Mouse (Mus musculus): Measurements from ENCODE around the gene Jak3.

The Jak3 gene

GRCm38 (mm10) chr8:71660325-71661120 lies 15.6 kb upstream of the Jak3 start:
- CTCF ChIA-PET: interaction anchor here (0.7 to 1.6 kb wide), 5 partner anchors 32 to 165 kb away, joined by 3 to 7 read pairs (median 3); no protein-coding TSS in a partner anchor

- CTCF ChIA-PET: no interaction called here
These were observed 10.6 kb upstream of the Jak3 start for GRCm38 (mm10) chr8:71665331-71666130.

GRCm38 (mm10) chr8:71666855-71667254 lies 9.2 kb upstream of the Jak3 start:
- CTCF ChIA-PET: no interaction called here

- CTCF ChIA-PET: no interaction called here
These were observed 8.8 kb upstream of the Jak3 start for GRCm38 (mm10) chr8:71667256-71667655.

GRCm38 (mm10) chr8:71668220-71668975 lies 7.7 kb upstream of the Jak3 start:
- CTCF ChIA-PET: no interaction called here

GRCm38 (mm10) chr8:71670198-71670597 lies 5.9 kb upstream of the Jak3 start:
- CTCF ChIA-PET: interaction anchor here (1.0 kb wide), 1 partner anchor 77 kb away, joined by 6 read pairs; no protein-coding TSS in a partner anchor

- CTCF ChIA-PET: interaction anchor here (0.8 to 1.0 kb wide), 2 partner anchors 74 to 78 kb away, joined by 3 to 6 read pairs; no protein-coding TSS in a partner anchor
These were observed 5.2 kb upstream of the Jak3 start for GRCm38 (mm10) chr8:71670621-71671548.

- CTCF ChIA-PET: interaction anchor here (0.7 kb wide), 1 partner anchor 125 kb away, joined by 4 read pairs; no protein-coding TSS in a partner anchor
These were observed 4.5 kb upstream of the Jak3 start, which contains the start of gene Unc13a for GRCm38 (mm10) chr8:71671549-71671965. TSS of gene Unc13a (minus strand) at chr8:71671757.

GRCm38 (mm10) chr8:71672168-71672735 lies 3.8 kb upstream of the Jak3 start:
- CTCF ChIA-PET: interaction anchor here (0.7 kb wide), 1 partner anchor 126 kb away, joined by 4 read pairs; no protein-coding TSS in a partner anchor

- CTCF ChIA-PET: interaction anchor here (0.7 kb wide), 1 partner anchor 776 kb away, joined by 4 read pairs; no protein-coding TSS in a partner anchor
These were observed 2.0 kb upstream of the Jak3 start for GRCm38 (mm10) chr8:71674071-71674470.

- CTCF ChIA-PET: no interaction called here
These were observed 558 bp upstream of the Jak3 start for GRCm38 (mm10) chr8:71675456-71676019.

- CTCF ChIA-PET: interaction anchor here (0.6 to 0.8 kb wide), 2 partner anchors 38 to 84 kb away, joined by 3 to 5 read pairs; no protein-coding TSS in a partner anchor
These were observed 707 bp downstream of the Jak3 start for GRCm38 (mm10) chr8:71676803-71677202.

GRCm38 (mm10) chr8:71677555-71677954 lies 1.5 kb downstream of the Jak3 start:
- CTCF ChIA-PET: interaction anchor here (0.6 kb wide), 1 partner anchor 80 kb away, joined by 3 read pairs; the partner anchor contains the start of gene Fam129c

- CTCF ChIA-PET: no interaction called here
These were observed 2.1 kb downstream of the Jak3 start for GRCm38 (mm10) chr8:71678216-71678615.

GRCm38 (mm10) chr8:71679116-71679515 lies 3.0 kb downstream of the Jak3 start:
- CTCF ChIA-PET: no interaction called here

- CTCF ChIA-PET: no interaction called here
These were observed 3.6 kb downstream of the Jak3 start for GRCm38 (mm10) chr8:71679550-71680168.

GRCm38 (mm10) chr8:71680471-71680870 lies 4.4 kb downstream of the Jak3 start:
- CTCF ChIA-PET: no interaction called here

GRCm38 (mm10) chr8:71681369-71681915 lies 5.3 kb downstream of the Jak3 start:
- CTCF ChIA-PET: no interaction called here

GRCm38 (mm10) chr8:71682832-71683231 lies 6.7 kb downstream of the Jak3 start:
- CTCF ChIA-PET: no interaction called here
